10 mouse cellular contexts compared by ENCODE assay signal in the genomic region with DNA sequence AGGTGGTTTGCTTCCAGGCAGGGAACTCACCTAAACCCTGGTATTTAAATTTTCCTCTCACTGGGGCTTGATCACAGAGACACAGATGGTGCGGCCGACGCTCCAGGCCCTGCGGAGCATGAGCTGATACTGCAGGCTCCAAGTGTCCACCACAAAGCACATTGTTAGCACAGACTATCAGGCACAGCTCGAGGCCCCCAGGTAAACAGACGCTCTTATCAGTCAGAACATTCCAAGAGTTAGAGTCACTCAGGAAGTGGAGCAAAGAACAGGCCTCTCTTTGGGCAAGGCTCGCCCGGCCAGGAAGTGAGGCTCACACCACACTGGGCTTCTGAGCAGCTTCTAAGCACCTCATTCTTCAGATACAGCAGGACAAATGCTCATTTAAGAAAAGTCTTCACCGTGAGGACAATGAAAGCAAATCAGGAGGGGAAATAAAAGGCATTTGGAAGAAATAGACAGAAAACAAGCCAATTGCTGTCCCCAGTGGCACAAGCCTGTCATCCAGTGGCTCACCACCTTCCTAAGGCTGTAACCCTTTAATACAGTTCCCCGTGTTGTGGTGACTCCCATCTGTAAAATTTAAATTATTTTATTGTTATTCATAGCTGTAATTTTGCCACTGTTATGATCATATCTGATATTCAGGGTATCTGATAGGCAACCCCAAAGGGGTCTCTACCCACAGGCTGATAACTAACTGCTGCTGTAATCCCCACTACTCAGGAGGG. TPM values are rescaled to one million over a fixed set of nuclear protein-coding genes. Genes with fewer than 3 reads are reported as not detected.
DNase-seq lines count a peak whose midpoint lies in the region; ATAC-seq and TF ChIP-seq lines count a peak whose summit lies in the region.
"Had no signal": no experiment of that assay in that cellular context is flagged by ENCODE, and none has a peak within 500 bp of the region (broad histone marks: within the 10 kb centered on the region; RNA-seq: fewer than 3 reads in every experiment).

No protein-coding gene starts in this region.

- H3K27ac ChIP-seq in heart, embryonic 13.5 days (replicated peaks): peak overlapping the region; percentile 43
- H3K27ac ChIP-seq in liver, embryonic 14.5 days: no peak overlapping the region
- no peak overlapping the region for H3K27ac ChIP-seq in midbrain, embryonic 10.5 days (replicated peaks)
- H3K27ac ChIP-seq: hindbrain, embryonic 15.5 days had no signal

- H3K4me3 ChIP-seq in heart, embryonic 13.5 days: no peak overlapping the region
- no peak overlapping the region for H3K4me3 ChIP-seq in liver, embryonic 14.5 days (ENCODE audit: insufficient read depth in 1 of 2, low read depth in 2 of 2, low read length in 2 of 2)
- H3K4me3 ChIP-seq in midbrain, embryonic 10.5 days: no peak overlapping the region
- H3K4me3 ChIP-seq: hindbrain, embryonic 15.5 days had no signal

- ATAC-seq in heart, embryonic 13.5 days (ENCODE audit: extremely low read depth, insufficient number of reproducible peaks, low FRiP score, low TSS enrichment): no peak
- peak; percentile 86 for ATAC-seq in liver, embryonic 14.5 days (ENCODE audit: insufficient read depth)
- ATAC-seq in megakaryocyte progenitor cell, adult 5-6 weeks (replicated peaks; ENCODE audit: poor library complexity): peak; percentile 98

- H3K36me3 ChIP-seq in heart, embryonic 13.5 days: no peaks in the 10 kb centered on the region
- no peaks in the 10 kb centered on the region for H3K36me3 ChIP-seq in liver, embryonic 14.5 days (replicated peaks; ENCODE audit: control insufficient read depth, insufficient read depth, low read depth)
- no peaks in the 10 kb centered on the region for H3K36me3 ChIP-seq in midbrain, embryonic 10.5 days
- H3K36me3 ChIP-seq: hindbrain, embryonic 15.5 days had no signal

- no peak overlapping the region for H3K9ac ChIP-seq in heart, embryonic 13.5 days
- no peak overlapping the region for H3K9ac ChIP-seq in liver, embryonic 14.5 days (replicated peaks)
- H3K9ac ChIP-seq: hindbrain, embryonic 15.5 days had no signal

- WGBS in heart, embryonic 13.5 days: 11% methylated on average over 10 of the region's 10 CpGs
- WGBS in liver, embryonic 14.5 days (ENCODE audit: insufficient replicate concordance): 5% methylated on average over 10 of the region's 10 CpGs
- WGBS in midbrain, embryonic 10.5 days: 76% methylated on average over 10 of the region's 10 CpGs

- H3K4me2 ChIP-seq in heart, embryonic 13.5 days: no peak overlapping the region
- no peak overlapping the region for H3K4me2 ChIP-seq in liver, embryonic 14.5 days (ENCODE audit: low read depth)
- H3K4me2 ChIP-seq: hindbrain, embryonic 15.5 days had no signal

- DNase-seq in heart, adult 9 months (ENCODE audit: low spot score in 2 of 2): peak; percentile 2 to 6
- no peak for DNase-seq in heart, adult 8-10 months (ENCODE audit: low spot score)
- no peak for DNase-seq in liver, embryonic 14.5 days (ENCODE audit: low read depth in 3 of 3, low spot score in 3 of 3)
- no peak for DNase-seq in midbrain, embryonic 10.5 days (ENCODE audit: low spot score)
- no peak for DNase-seq in kidney, postnatal 10 days
- DNase-seq in right cerebral cortex, postnatal 14 days: no peak
- DNase-seq: left cerebral cortex, postnatal 4 days had no signal

- H3K9me3 ChIP-seq in heart, embryonic 13.5 days: no peaks in the 10 kb centered on the region
- H3K9me3 ChIP-seq in liver, embryonic 14.5 days (ENCODE audit: control insufficient read depth, low read length): no peaks in the 10 kb centered on the region
- H3K9me3 ChIP-seq in midbrain, embryonic 10.5 days (replicated peaks): no peaks in the 10 kb centered on the region
- H3K9me3 ChIP-seq: hindbrain, embryonic 15.5 days had no signal

- no peak; the same call in 1 of the 2 replicates for TF ChIP-seq EP300 in liver, embryonic 14.5 days (IDR thresholded peaks at IDR 0.05; ENCODE audit: low read depth)

- H3K4me1 ChIP-seq in heart, embryonic 13.5 days: peaks cover 9% of the 10 kb centered on the region
- H3K4me1 ChIP-seq in liver, embryonic 14.5 days (replicated peaks; ENCODE audit: control insufficient read depth in 2 of 2, insufficient read depth in 2 of 2, low read length in 1 of 2): peaks cover 7 to 9% of the 10 kb centered on the region in 2 experiments
- H3K4me1 ChIP-seq in midbrain, embryonic 10.5 days: peaks cover 11% of the 10 kb centered on the region
- H3K4me1 ChIP-seq: hindbrain, embryonic 15.5 days had no signal

- TF ChIP-seq CTCF in liver, embryonic 14.5 days (IDR thresholded peaks at IDR 0.05; ENCODE audit: low read depth): no peak

- H3K27me3 ChIP-seq in heart, embryonic 13.5 days (replicated peaks): no peaks in the 10 kb centered on the region
- no peaks in the 10 kb centered on the region for H3K27me3 ChIP-seq in liver, embryonic 14.5 days (ENCODE audit: control insufficient read depth, insufficient read depth, low read length)
- no peaks in the 10 kb centered on the region for H3K27me3 ChIP-seq in midbrain, embryonic 10.5 days (ENCODE audit: low read depth, poor library complexity, severe bottlenecking)
- H3K27me3 ChIP-seq: hindbrain, embryonic 15.5 days had no signal

RNA-seq across cellular contexts. Expression of a gene that starts 22.8 kb away (rescaled TPM):
- 10 to 100 TPM; 14.7 to 15.9 (median 14.9) TPM for total RNA-seq in heart, adult 8-10 months (2022)
- 9.8 and 11.8 TPM in 2 replicates for polyA plus RNA-seq in heart, embryonic 13.5 days (2015; fragmentation: Nextera tagmentation; extraction: Ambion mirVana)
- polyA plus RNA-seq in liver, embryonic 14.5 days (2012; rRNA removed): 6.6 and 6.7 TPM in 2 replicates
- polyA plus RNA-seq in liver, embryonic 14.5 days (2014; fragmentation: Nextera tagmentation; extraction: Ambion mirVana): 4.7 and 7.1 TPM in 2 replicates
- 97.0 and 110 TPM in 2 replicates for total RNA-seq in megakaryocyte progenitor cell, adult 5-6 weeks (2015)
- total RNA-seq in megakaryocyte progenitor cell, adult 5-6 weeks (2017): 47.9 and 54.6 TPM in 2 replicates
- polyA plus RNA-seq in midbrain, embryonic 10.5 days (2016; fragmentation: Nextera tagmentation; extraction: Ambion mirVana): 29.3 and 31.1 TPM in 2 replicates

Comparison
In these comparisons a context has a peak if more than half of its experiments do, and no peak if none do; other contexts are left out.
1. DNase-seq: peak in heart, adult 9 months (2 of 2); none in heart, adult 8-10 months (single experiment), liver, embryonic 14.5 days (0 of 3), midbrain, embryonic 10.5 days (single experiment), kidney, postnatal 10 days (single experiment) and right cerebral cortex, postnatal 14 days (single experiment).